Comparison of ENCODE assay signal across 11 mouse cellular contexts in the genomic region with DNA sequence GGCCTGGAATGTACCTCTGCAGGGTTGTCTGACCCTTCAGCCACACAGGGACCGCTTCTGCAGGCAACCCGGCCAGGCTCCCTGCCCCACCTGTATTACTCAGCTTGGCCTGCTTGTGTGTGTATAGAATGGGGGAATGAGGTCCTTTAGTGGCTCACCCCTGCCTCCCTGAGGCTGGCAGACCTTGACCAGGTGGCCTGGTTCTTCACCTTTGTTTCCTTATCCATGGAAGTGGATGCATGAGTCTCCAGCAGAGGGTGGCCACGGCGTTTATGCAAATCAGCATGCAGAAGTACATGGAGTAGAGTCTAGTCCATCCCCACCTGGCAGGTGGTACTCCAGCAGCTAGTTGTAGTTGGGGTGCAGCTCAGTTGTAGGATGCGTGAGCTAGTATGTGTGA. TPM values are rescaled to one million over a fixed set of nuclear protein-coding genes. Genes with fewer than 3 reads are reported as not detected.
"Had no signal": no experiment of that assay in that cellular context is flagged by ENCODE, and none has a peak within 500 bp of the region (broad histone marks: within the 10 kb centered on the region; RNA-seq: fewer than 3 reads in every experiment).

No protein-coding gene starts in this region.

- H3K27me3 ChIP-seq: limb, embryonic 15.5 days; liver, embryonic 12.5 days; lung, embryonic 15.5 days; midbrain, embryonic 15.5 days; neural tube, embryonic 12.5 days had no signal

- H3K4me3 ChIP-seq: limb, embryonic 15.5 days; liver, embryonic 12.5 days; lung, embryonic 15.5 days; midbrain, embryonic 10.5 days; midbrain, embryonic 15.5 days; neural tube, embryonic 12.5 days had no signal

- H3K9me3 ChIP-seq: limb, embryonic 15.5 days; liver, embryonic 12.5 days; lung, embryonic 15.5 days; midbrain, embryonic 10.5 days; midbrain, embryonic 15.5 days; neural tube, embryonic 12.5 days had no signal

- DNase-seq: layer of hippocampus, adult 9-11 months; layer of hippocampus, postnatal 36 days; thymus, adult 18-20 months; thymus, postnatal 14 days had no signal

- H3K9ac ChIP-seq: limb, embryonic 15.5 days; liver, embryonic 12.5 days; lung, embryonic 15.5 days; midbrain, embryonic 15.5 days; neural tube, embryonic 12.5 days had no signal

- H3K4me2 ChIP-seq: limb, embryonic 15.5 days; liver, embryonic 12.5 days; lung, embryonic 15.5 days; midbrain, embryonic 15.5 days; neural tube, embryonic 12.5 days had no signal

- H3K4me1 ChIP-seq: liver, embryonic 12.5 days had no signal

- ATAC-seq: liver, embryonic 12.5 days; midbrain, embryonic 15.5 days had no signal

- H3K27ac ChIP-seq: limb, embryonic 15.5 days; liver, embryonic 12.5 days; lung, embryonic 15.5 days; midbrain, embryonic 15.5 days; neural tube, embryonic 12.5 days had no signal

- H3K36me3 ChIP-seq: limb, embryonic 15.5 days; liver, embryonic 12.5 days; lung, embryonic 15.5 days; midbrain, embryonic 15.5 days; neural tube, embryonic 12.5 days had no signal

RNA-seq across cellular contexts. Expression of gene Sh3bp4, which starts 48.6 kb away (rescaled TPM):
- total RNA-seq: neutrophil, adult 5-6 weeks had no signal
